Mouse (Mus musculus): ENCODE data around the gene Nxt1. TPM values are rescaled to one million over a fixed set of nuclear protein-coding genes. Genes with fewer than 3 reads are reported as not detected.
A peak's percentile ranks its signal among the peaks of the same experiment; 100 is the strongest.

The Nxt1 gene
- 16.4 and 17.7 TPM in 2 replicates for polyA plus RNA-seq (2012; rRNA removed)

GRCm38 (mm10) chr2:148672199-148673096, at the start of gene Nxt1:
Gene Nxt1, plus strand, starts transcription at chr2:148672601.
- Histone ChIP-seq H3K27ac (ENCODE audit: insufficient read depth, low read length) (peak within 1 kb of the TSS; percentile 61), H3K4me1 (ENCODE audit: control insufficient read depth, insufficient read depth, insufficient read length) (no peaks in the 10 kb centered on the region; the same call in none of the 2 replicates), H3K27me3 (ENCODE audit: control insufficient read depth, insufficient read depth, low read length) (no peaks in the 10 kb centered on the region), H3K36me3 (ENCODE audit: control insufficient read depth, insufficient read depth, low read length) (peaks cover 9% of the 10 kb centered on the region; the same call in 1 of the 2 replicates), H3K4me3 (ENCODE audit: extremely low read depth, insufficient read depth, insufficient read length) (peak within 1 kb of the TSS; percentile 92)
- under 1% methylated on average over 58 of the region's 58 CpGs for WGBS
- TF ChIP-seq POLR2A (IDR thresholded peaks at IDR 0.05; ENCODE audit: low read depth, low read length) (peak; percentile 47; the same call in 1 of the 2 replicates), CTCF (IDR thresholded peaks at IDR 0.05; ENCODE audit: extremely low read depth, insufficient read depth, insufficient read length, insufficient replicate concordance) (no peak)
- peak; percentile 96 to 99 for DNase-seq (ENCODE audit: low read depth in 1 of 2, low spot score in 2 of 2)

DNA sequence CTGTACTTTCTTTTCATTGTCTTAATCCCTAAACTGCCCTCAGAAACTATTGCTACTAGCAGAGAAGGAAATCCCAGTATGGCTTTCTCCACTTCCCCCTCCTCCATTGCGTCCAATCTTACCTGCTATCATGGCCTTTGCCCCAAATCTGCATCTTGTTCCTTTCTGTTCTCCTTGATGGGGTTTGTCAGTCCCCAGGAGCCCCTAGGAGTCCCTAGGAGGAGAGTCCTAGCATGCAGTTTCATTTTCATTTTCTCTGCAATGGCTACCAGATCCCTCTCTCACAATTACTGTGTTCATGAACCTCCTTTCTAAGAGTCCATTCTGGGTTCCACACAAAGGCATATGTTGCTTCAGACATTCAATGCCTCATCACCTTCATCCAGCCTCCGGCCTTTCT, 49.3 kb upstream of the Nxt1 start:
- DNase-seq (ENCODE audit: low read depth in 1 of 2, low spot score in 2 of 2), result no peak
- TF ChIP-seq POLR2A (IDR thresholded peaks at IDR 0.05; ENCODE audit: low read depth, low read length) (no peak), CTCF (IDR thresholded peaks at IDR 0.05; ENCODE audit: extremely low read depth, insufficient read depth, insufficient read length, insufficient replicate concordance) (no peak)
- Histone ChIP-seq H3K27ac (ENCODE audit: insufficient read depth, low read length) (no peak overlapping the region), H3K27me3 (ENCODE audit: control insufficient read depth, insufficient read depth, low read length) (no peaks in the 10 kb centered on the region), H3K4me3 (ENCODE audit: extremely low read depth, insufficient read depth, insufficient read length) (no peak overlapping the region), H3K4me1 (ENCODE audit: control insufficient read depth, insufficient read depth, insufficient read length) (peaks cover 2% of the 10 kb centered on the region; the same call in 1 of the 2 replicates), H3K36me3 (ENCODE audit: control insufficient read depth, insufficient read depth, low read length) (no peaks in the 10 kb centered on the region)
- WGBS, result 72% methylated on average over 2 of the region's 2 CpGs

- peaks cover 2% of the 10 kb centered on the region; the same call in 1 of the 2 replicates for H3K4me1 ChIP-seq (ENCODE audit: control insufficient read depth, insufficient read depth, insufficient read length)
- no peak overlapping the region for H3K4me3 ChIP-seq (ENCODE audit: extremely low read depth, insufficient read depth, insufficient read length)
- no peak for DNase-seq (ENCODE audit: low read depth in 1 of 2, low spot score in 2 of 2)
- WGBS, result 36% methylated on average over 3 of the region's 3 CpGs
- TF ChIP-seq POLR2A (IDR thresholded peaks at IDR 0.05; ENCODE audit: low read depth, low read length) (no peak), CTCF (IDR thresholded peaks at IDR 0.05; ENCODE audit: extremely low read depth, insufficient read depth, insufficient read length, insufficient replicate concordance) (no peak)
- H3K27me3 ChIP-seq (ENCODE audit: control insufficient read depth, insufficient read depth, low read length), result no peaks in the 10 kb centered on the region
- H3K36me3 ChIP-seq (ENCODE audit: control insufficient read depth, insufficient read depth, low read length), result no peaks in the 10 kb centered on the region
- H3K27ac ChIP-seq (ENCODE audit: insufficient read depth, low read length), result no peak overlapping the region
Observed at GRCm38 (mm10) chr2:148624484-148624883, 47.9 kb upstream of the Nxt1 start.

DNA sequence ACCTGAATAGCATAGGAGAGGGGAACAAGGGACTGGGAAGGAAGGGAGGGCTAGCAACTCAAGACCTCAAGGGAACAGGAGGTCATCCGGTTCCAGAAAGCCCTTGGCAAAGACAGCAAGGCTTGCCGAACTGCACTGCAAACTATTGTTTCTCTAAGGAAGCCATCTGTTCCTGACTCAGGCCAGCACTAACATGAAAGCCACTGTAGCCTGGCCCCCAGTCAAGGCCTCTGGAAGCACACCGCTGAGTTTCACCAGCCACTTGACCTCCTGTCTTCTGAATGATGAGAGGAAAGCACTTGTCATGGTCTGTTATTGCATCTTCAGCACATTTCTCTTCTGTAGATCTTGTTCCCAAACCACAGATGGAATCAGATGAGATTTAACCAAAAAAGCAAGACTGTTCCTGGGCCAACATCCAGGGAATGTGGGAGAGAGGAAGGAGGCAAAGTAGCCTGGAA, 45.4 kb upstream of the Nxt1 start:
- no peaks in the 10 kb centered on the region for H3K36me3 ChIP-seq (ENCODE audit: control insufficient read depth, insufficient read depth, low read length)
- peak in 1 of 2 experiments; percentile 2 for DNase-seq (ENCODE audit: low read depth in 1 of 2, low spot score in 2 of 2)
- TF ChIP-seq POLR2A (IDR thresholded peaks at IDR 0.05; ENCODE audit: low read depth, low read length) (no peak), CTCF (IDR thresholded peaks at IDR 0.05; ENCODE audit: extremely low read depth, insufficient read depth, insufficient read length, insufficient replicate concordance) (no peak)
- WGBS, result 86% methylated on average over 3 of the region's 3 CpGs
- H3K4me3 ChIP-seq (ENCODE audit: extremely low read depth, insufficient read depth, insufficient read length), result no peak overlapping the region
- no peaks in the 10 kb centered on the region for H3K27me3 ChIP-seq (ENCODE audit: control insufficient read depth, insufficient read depth, low read length)
- no peak overlapping the region for H3K27ac ChIP-seq (ENCODE audit: insufficient read depth, low read length)
- peaks cover 2% of the 10 kb centered on the region; the same call in 1 of the 2 replicates for H3K4me1 ChIP-seq (ENCODE audit: control insufficient read depth, insufficient read depth, insufficient read length)

DNA sequence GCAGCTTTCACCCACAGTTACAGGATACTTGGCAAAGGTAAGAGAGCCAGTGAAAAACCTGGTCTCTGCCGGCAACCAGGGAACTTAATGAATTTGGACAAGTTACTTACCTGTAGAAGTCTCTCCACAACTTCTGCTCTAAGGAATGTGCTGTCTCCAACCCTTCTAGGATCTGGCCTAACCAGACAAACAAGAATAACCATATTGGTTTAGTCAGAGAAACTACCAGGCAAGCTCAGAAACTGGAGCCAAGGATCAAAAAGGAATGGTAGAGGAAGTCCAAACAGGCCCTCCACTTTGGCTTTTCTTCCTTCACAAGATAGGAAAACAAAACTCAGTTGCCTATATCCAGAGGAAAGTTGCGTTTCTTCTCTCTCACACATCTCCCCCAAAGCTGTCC, 41.4 kb upstream of the Nxt1 start:
- Histone ChIP-seq H3K27me3 (ENCODE audit: control insufficient read depth, insufficient read depth, low read length) (no peaks in the 10 kb centered on the region), H3K4me1 (ENCODE audit: control insufficient read depth, insufficient read depth, insufficient read length) (no peaks in the 10 kb centered on the region), H3K27ac (ENCODE audit: insufficient read depth, low read length) (no peak overlapping the region), H3K4me3 (ENCODE audit: extremely low read depth, insufficient read depth, insufficient read length) (no peak overlapping the region), H3K36me3 (ENCODE audit: control insufficient read depth, insufficient read depth, low read length) (no peaks in the 10 kb centered on the region)
- WGBS, result 86% methylated on average over 2 of the region's 2 CpGs
- no peak for TF ChIP-seq POLR2A (IDR thresholded peaks at IDR 0.05; ENCODE audit: low read depth, low read length)
- TF ChIP-seq CTCF (IDR thresholded peaks at IDR 0.05; ENCODE audit: extremely low read depth, insufficient read depth, insufficient read length, insufficient replicate concordance), result no peak
- no peak for DNase-seq (ENCODE audit: low read depth in 1 of 2, low spot score in 2 of 2)

DNA sequence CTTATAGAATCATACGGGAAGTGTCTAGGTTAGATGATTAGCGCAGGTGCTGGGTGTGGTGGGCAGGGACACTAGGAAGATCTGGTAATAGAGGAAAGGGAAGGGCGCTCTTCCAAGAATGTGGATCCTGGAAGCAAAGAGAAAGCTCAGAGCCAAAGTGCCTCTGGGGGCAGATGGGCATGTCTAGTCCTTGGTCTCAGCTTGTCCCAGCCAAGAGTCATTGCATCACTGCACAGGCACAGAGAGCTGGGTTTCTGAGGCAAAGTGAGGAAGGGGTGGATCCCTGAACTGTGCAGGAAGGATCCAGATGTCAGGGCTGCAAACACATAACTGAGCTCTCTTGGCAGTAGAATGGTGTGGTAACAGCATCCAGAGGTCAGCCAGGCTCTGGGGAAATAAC, 40.8 kb upstream of the Nxt1 start:
- 94% methylated on average over 3 of the region's 3 CpGs for WGBS
- DNase-seq (ENCODE audit: low read depth in 1 of 2, low spot score in 2 of 2), result no peak
- H3K27ac ChIP-seq (ENCODE audit: insufficient read depth, low read length), result no peak overlapping the region

GRCm38 (mm10) chr2:148634466-148634865, 37.9 kb upstream of the Nxt1 start:
- no peak for DNase-seq (ENCODE audit: low read depth in 1 of 2, low spot score in 2 of 2)
- no peaks in the 10 kb centered on the region for H3K36me3 ChIP-seq (ENCODE audit: control insufficient read depth, insufficient read depth, low read length)
- no peak for TF ChIP-seq POLR2A (IDR thresholded peaks at IDR 0.05; ENCODE audit: low read depth, low read length)
- no peak for TF ChIP-seq CTCF (IDR thresholded peaks at IDR 0.05; ENCODE audit: extremely low read depth, insufficient read depth, insufficient read length, insufficient replicate concordance)
- H3K27ac ChIP-seq (ENCODE audit: insufficient read depth, low read length), result no peak overlapping the region
- WGBS, result 89% methylated on average over 4 of the region's 4 CpGs
- H3K4me1 ChIP-seq (ENCODE audit: control insufficient read depth, insufficient read depth, insufficient read length), result no peaks in the 10 kb centered on the region
- no peak overlapping the region for H3K4me3 ChIP-seq (ENCODE audit: extremely low read depth, insufficient read depth, insufficient read length)
- no peaks in the 10 kb centered on the region for H3K27me3 ChIP-seq (ENCODE audit: control insufficient read depth, insufficient read depth, low read length)

More for the DNA sequence above, 40.8 kb upstream of the Nxt1 start:
- no peak overlapping the region for H3K4me3 ChIP-seq (ENCODE audit: extremely low read depth, insufficient read depth, insufficient read length)
- H3K4me1 ChIP-seq (ENCODE audit: control insufficient read depth, insufficient read depth, insufficient read length), result no peaks in the 10 kb centered on the region
- H3K36me3 ChIP-seq (ENCODE audit: control insufficient read depth, insufficient read depth, low read length), result no peaks in the 10 kb centered on the region
- no peaks in the 10 kb centered on the region for H3K27me3 ChIP-seq (ENCODE audit: control insufficient read depth, insufficient read depth, low read length)
- TF ChIP-seq CTCF (IDR thresholded peaks at IDR 0.05; ENCODE audit: extremely low read depth, insufficient read depth, insufficient read length, insufficient replicate concordance), result no peak
